Mouse (Mus musculus) ES-E14 (cell line): ENCODE measurements around the gene Clybl. TPM values are rescaled to one million over a fixed set of nuclear protein-coding genes. Genes with fewer than 3 reads are reported as not detected.

ENCODE experiments used
- DNase-seq: peaks from one replicate; pipeline ENCODE4 v3.0.0-alpha.2; 2013; ENCODE audit warnings: low read depth, low spot score
- H3K27ac ChIP-seq: 2 replicates; pipeline ENCODE4 v1.5.1; 2012; ENCODE audit warnings: low read depth, mild to moderate bottlenecking, low read length, moderate library complexity, mixed read lengths; ENCODE audit not compliant: poor library complexity, insufficient read depth, severe bottlenecking
- H3K36me3 ChIP-seq: 2 replicates; pipeline ENCODE4 v1.6.1; 2012; ENCODE audit warnings: mild to moderate bottlenecking, low read length, moderate library complexity, mixed read lengths; ENCODE audit not compliant: control insufficient read depth, poor library complexity, insufficient read depth, severe bottlenecking
- H3K4me1 ChIP-seq, 2 experiments: fragments of 150-350 bp in 1 of 2; sonication (generic) in 1 of 2; 2 replicates each; pipeline ENCODE4 v1.6.1; 2012; ENCODE audit warnings: low read length in 2 of 2, mild to moderate bottlenecking in 1 of 2, mixed read lengths in 1 of 2; ENCODE audit not compliant: control insufficient read depth in 2 of 2, insufficient read depth in 2 of 2, poor library complexity in 1 of 2
- H3K4me3 ChIP-seq, 2 experiments: fragments of 150-350 bp in 1 of 2; sonication (generic) in 1 of 2; 2 replicates each; pipeline ENCODE4 v1.5.1; 2012; ENCODE audit warnings: low read length in 2 of 2, low read depth in 1 of 2, mild to moderate bottlenecking in 1 of 2, mixed read lengths in 1 of 2; ENCODE audit not compliant: insufficient read depth in 1 of 2, poor library complexity in 1 of 2, severe bottlenecking in 1 of 2
- H3K9ac ChIP-seq: 2 replicates; pipeline ENCODE4 v1.6.1; 2012; ENCODE audit warnings: low read depth, mild to moderate bottlenecking, low read length, mixed read lengths; ENCODE audit not compliant: poor library complexity, insufficient read depth, severe bottlenecking
- H3K9me3 ChIP-seq: fragments of 150-350 bp; sonication (generic); 2 replicates; pipeline ENCODE4 v1.6.1; 2012; ENCODE audit warnings: low read depth, mild to moderate bottlenecking, low read length; ENCODE audit not compliant: control insufficient read depth, insufficient read depth
- CHD2 ChIP-seq: IDR thresholded peaks from 2 replicates; pipeline ENCODE4 v1.6.1; 2014; ENCODE audit warnings: mild to moderate bottlenecking, low read depth, low read length, inconsistent platforms
- HCFC1 ChIP-seq: IDR thresholded peaks from 2 replicates; pipeline ENCODE4 v1.6.1; 2012; ENCODE audit warnings: low read length, inconsistent platforms, borderline replicate concordance; ENCODE audit not compliant: insufficient read depth
- MAFK ChIP-seq: IDR thresholded peaks from 2 replicates; pipeline ENCODE4 v1.6.1; 2014; ENCODE audit warnings: mild to moderate bottlenecking, low read depth, low read length, inconsistent platforms; ENCODE audit not compliant: insufficient read depth
- ZC3H11A ChIP-seq: IDR thresholded peaks from 2 replicates; pipeline ENCODE4 v1.6.1; 2012; ENCODE audit warnings: low read depth, mild to moderate bottlenecking, inconsistent platforms, low read length, borderline replicate concordance
- ZNF384 ChIP-seq: IDR thresholded peaks from 2 replicates; pipeline ENCODE4 v1.6.1; 2012; ENCODE audit warnings: low read depth, low read length, inconsistent platforms
- in situ Hi-C, 2 experiments: fragments of 600-800 bp; cut with MboI; formaldehyde crosslinking; loops; one replicate each; pipeline ENCODE4 v1.15.1; 2025; ENCODE audit warnings: low sequenced_read_pairs in 2 of 2, inconsistent platforms in 1 of 2; ENCODE audit not compliant: unreplicated experiment in 2 of 2
- total RNA-seq: library from RNA; depleted of rRNA; stranded (reverse); fragments of 300-350 nt; gene quantifications from 2 replicates; pipeline ENCODE4 v1.2.3, GENCODE M21; 2012

The Clybl gene
- total RNA-seq, 1 experiment, result 2.6 TPM

- in situ Hi-C loops, result no loop called here
- no peak for TF ChIP-seq ZC3H11A
- TF ChIP-seq HCFC1, result no peak
- TF ChIP-seq CHD2, result no peak
- no peak for TF ChIP-seq ZNF384
- TF ChIP-seq MAFK, result no peak
Observed at GRCm38 (mm10) chr14:122387781-122388180, 206.3 kb downstream of the Clybl start.

GRCm38 (mm10) chr14:122388431-122389031 is 207.0 kb downstream of the Clybl start:
- H3K27ac ChIP-seq, result no peak overlapping the region
- H3K4me1 ChIP-seq, result peaks cover 5 to 10% of the 10 kb centered on the region in 2 experiments; a peak in 3 of 4 replicates
- no peaks in the 10 kb centered on the region for H3K9me3 ChIP-seq
- H3K9ac ChIP-seq, result no peak overlapping the region
- no peaks in the 10 kb centered on the region for H3K36me3 ChIP-seq
- in situ Hi-C loops, result no loop called here
- no peak overlapping the region for H3K4me3 ChIP-seq
- no peak for DNase-seq
- no peak for TF ChIP-seq CHD2
- no peak for TF ChIP-seq ZC3H11A
- TF ChIP-seq ZNF384, result no peak
- no peak for TF ChIP-seq HCFC1
- no peak for TF ChIP-seq MAFK

More at GRCm38 (mm10) chr14:122387781-122388180, 206.3 kb downstream of the Clybl start:
- no peak for DNase-seq
- Histone ChIP-seq H3K9me3 (no peaks in the 10 kb centered on the region), H3K36me3 (no peaks in the 10 kb centered on the region), H3K4me1 (peaks cover under 1 to 10% of the 10 kb centered on the region in 2 experiments; a peak in 3 of 4 replicates), H3K9ac (no peak overlapping the region), H3K27ac (no peak overlapping the region), H3K4me3 (no peak overlapping the region)

GRCm38 (mm10) chr14:122389684-122390370 is 208.3 kb downstream of the Clybl start:
- DNase-seq, result no peak
- TF ChIP-seq HCFC1 (no peak), MAFK (no peak), CHD2 (no peak), ZNF384 (no peak), ZC3H11A (no peak)

GRCm38 (mm10) chr14:122390935-122391334 is 209.4 kb downstream of the Clybl start:
- no peak overlapping the region for H3K27ac ChIP-seq
- TF ChIP-seq HCFC1 (no peak), CHD2 (no peak), ZC3H11A (no peak), ZNF384 (no peak), MAFK (no peak)
- no peak for DNase-seq
- no peak overlapping the region for H3K9ac ChIP-seq
- in situ Hi-C loops, result no loop called here
- peaks cover 5 to 10% of the 10 kb centered on the region in 2 experiments; a peak in 3 of 4 replicates for H3K4me1 ChIP-seq
- no peaks in the 10 kb centered on the region for H3K9me3 ChIP-seq
- H3K36me3 ChIP-seq, result no peaks in the 10 kb centered on the region
- H3K4me3 ChIP-seq, result no peak overlapping the region

More at GRCm38 (mm10) chr14:122389684-122390370, 208.3 kb downstream of the Clybl start:
- in situ Hi-C loops, result no loop called here
- Histone ChIP-seq H3K36me3 (no peaks in the 10 kb centered on the region), H3K4me3 (no peak overlapping the region), H3K9ac (no peak overlapping the region), H3K4me1 (peaks cover 5 to 10% of the 10 kb centered on the region in 2 experiments; a peak in 3 of 4 replicates), H3K27ac (no peak overlapping the region), H3K9me3 (no peaks in the 10 kb centered on the region)
